Mouse (Mus musculus): Measurements from ENCODE around the gene Zfp473.

GRCm38 (mm10) chr7:44705086-44705485, 45.8 kb downstream of the Zfp473 start:
- TF ChIP-seq POLR2A (IDR thresholded peaks at IDR 0.05; ENCODE audit: borderline replicate concordance, extremely low read depth, insufficient read depth, insufficient read length, poor library complexity, severe bottlenecking) (no peak), CTCF (IDR thresholded peaks at IDR 0.05; ENCODE audit: borderline replicate concordance, extremely low read depth, insufficient read depth, insufficient read length) (no peak)

All from brain, embryonic 14.5 days (tissue).